Mouse (Mus musculus): ENCODE results near the gene Elof1.

DNA sequence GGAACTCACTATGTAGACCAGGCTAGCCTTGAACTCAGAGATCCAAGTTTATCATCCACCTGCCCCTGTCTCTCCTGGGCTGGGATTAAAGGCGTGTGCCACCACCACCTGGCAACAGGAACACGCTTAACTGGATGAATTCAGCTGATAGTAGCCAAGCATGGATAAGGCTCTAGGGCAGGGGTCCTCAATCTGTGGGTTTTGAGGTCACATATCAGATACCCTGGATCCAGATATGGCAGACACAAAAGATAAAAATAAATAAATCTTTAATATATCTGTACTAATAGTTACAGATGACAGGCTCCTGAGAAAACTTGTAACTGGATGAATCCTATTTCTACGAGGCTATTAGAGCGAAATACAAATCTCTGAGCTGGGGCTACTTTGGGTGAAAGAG is 1.3 kb downstream of the Elof1 start:
- TF ChIP-seq CTCF (IDR thresholded peaks at IDR 0.05; ENCODE audit: extremely low read depth, insufficient read depth, insufficient read length, insufficient replicate concordance) (no peak), POLR2A (IDR thresholded peaks at IDR 0.05; ENCODE audit: low read depth, low read length) (no peak)

All from spleen, adult 2 months (tissue).